Mouse (Mus musculus) heart, postnatal 0 days (tissue): ENCODE measurements around the gene Hist1h2br. TPM values are rescaled to one million over a fixed set of nuclear protein-coding genes. Genes with fewer than 3 reads are reported as not detected.
"Not testable (repeated sequence)": the region's sequence is repeated elsewhere in the genome, so short reads cannot be mapped to it uniquely, and the experiment has no call there.

Experiments
- ATAC-seq: fragments of 200-750 bp; cut with Nextera tagmentation; 2 replicates; pipeline ENCODE4 v1.8.0; 2017; ENCODE audit warnings: low read depth, moderate number of reproducible peaks, moderate library complexity; ENCODE audit not compliant: insufficient read depth
- DNase-seq: peaks from one replicate; pipeline ENCODE4 v3.0.0-alpha.2; 2016; ENCODE audit warnings: low spot score
- H3K27ac ChIP-seq: fragments of 300-500 bp; sonication (generic); 2 replicates; pipeline ENCODE4 v1.5.1; 2014; ENCODE audit warnings: low read depth, mild to moderate bottlenecking
- H3K27me3 ChIP-seq: fragments of 300-500 bp; sonication (generic); 2 replicates; pipeline ENCODE4 v1.6.1; 2014; ENCODE audit warnings: low read length, mixed read lengths; ENCODE audit not compliant: control insufficient read depth, insufficient read depth
- H3K36me3 ChIP-seq: fragments of 300-500 bp; sonication (generic); replicated peaks from 2 replicates; pipeline ENCODE4 v1.6.1; 2014; ENCODE audit warnings: low read length, mixed read lengths; ENCODE audit not compliant: control insufficient read depth, insufficient read depth
- H3K4me1 ChIP-seq: fragments of 300-500 bp; sonication (generic); 2 replicates; pipeline ENCODE4 v1.6.1; 2014; ENCODE audit warnings: antibody characterized with exemption; ENCODE audit not compliant: control insufficient read depth, insufficient read depth
- H3K4me2 ChIP-seq: fragments of 300-500 bp; sonication (generic); 2 replicates; pipeline ENCODE4 v1.6.1; 2014; ENCODE audit warnings: low read depth, mild to moderate bottlenecking, low read length, moderate library complexity
- H3K4me3 ChIP-seq: fragments of 300-500 bp; sonication (generic); 2 replicates; pipeline ENCODE4 v1.5.1; 2014; ENCODE audit warnings: low read depth, low read length
- H3K9ac ChIP-seq: fragments of 300-500 bp; sonication (generic); replicated peaks from 2 replicates; pipeline ENCODE4 v1.6.1; 2014; ENCODE audit warnings: low read depth, low read length, mixed read lengths
- H3K9me3 ChIP-seq: fragments of 300-500 bp; sonication (generic); replicated peaks from 2 replicates; pipeline ENCODE4 v1.6.1; 2016; ENCODE audit warnings: low read length; ENCODE audit not compliant: control insufficient read depth
- CTCF ChIP-seq: IDR thresholded peaks from 2 replicates; pipeline ENCODE4 v1.5.1; 2016; ENCODE audit warnings: antibody characterized with exemption, control low read depth, low read depth
- EP300 ChIP-seq: IDR thresholded peaks from 2 replicates; pipeline ENCODE4 v1.6.1; 2016; ENCODE audit warnings: antibody characterized with exemption, low read depth
- WGBS: fragments of 180-500 bp; shearing (Covaris S2); extraction: QIAGEN DNeasy Blood & Tissue Kit; methylation state at CpG from one replicate; pipeline ENCODE4 v1.1.7; 2014; 5-methylcytosine and 5-hydroxymethylcytosine counted together
- polyA plus RNA-seq: library from polyadenylated mRNA; unstranded; fragments of >200 nt; fragmentation: Nextera tagmentation; extraction: Ambion mirVana; gene quantifications from 2 replicates; pipeline ENCODE4 v1.2.1, GENCODE M21; 2015
- total RNA-seq: library from RNA; depleted of rRNA; stranded (reverse); fragments of >200 nt; gene quantifications from 2 replicates; pipeline ENCODE4 v1.2.3, GENCODE M21; 2014; ENCODE audit warnings: low replicate concordance; rRNA removed

Hist1h2br gene
- 929 and 1,160 TPM in 2 replicates for total RNA-seq
- 5.2 and 6.5 TPM in 2 replicates for polyA plus RNA-seq

- no CpG with 5 or more reads among the region's 24 CpGs for WGBS
- DNase-seq, H3K9ac ChIP-seq, H3K4me2 ChIP-seq, H3K36me3 ChIP-seq, H3K27ac ChIP-seq, H3K27me3 ChIP-seq, H3K4me3 ChIP-seq, H3K9me3 ChIP-seq, H3K4me1 ChIP-seq: not testable (repeated sequence)
- peak; percentile 92 for ATAC-seq
Measured at GRCm38 (mm10) chr13:21833461-21833860, at the start of gene Hist1h2br, which contains the start of gene Hist1h2ap. TSS of gene Hist1h2br (plus strand) at chr13:21833743. TSS of gene Hist1h2ap (minus strand) at chr13:21833507.

DNA sequence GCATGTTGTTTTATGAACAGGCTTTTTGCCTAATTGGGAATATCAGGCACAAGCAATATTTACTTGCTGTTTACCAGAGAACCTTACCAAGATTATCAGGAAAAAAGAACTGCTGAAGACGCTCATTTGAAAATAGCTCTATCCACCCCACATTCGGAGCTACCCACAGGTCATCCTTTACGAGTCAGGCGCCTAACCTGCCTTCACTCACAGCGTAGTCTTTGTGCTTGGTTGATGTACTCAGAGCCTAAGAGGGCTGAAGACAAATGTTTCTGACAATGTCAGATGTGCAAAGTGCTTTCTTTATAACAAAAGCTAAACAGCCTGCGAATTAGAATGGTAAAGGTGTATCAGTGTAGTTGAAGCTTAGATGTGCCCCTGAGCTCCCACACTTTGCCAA, 49.2 kb upstream of the Hist1h2br start:
- 56% methylated on average over 6 of the region's 6 CpGs for WGBS
- ATAC-seq (no peak), DNase-seq (no peak)
- no peak overlapping the region for H3K4me3 ChIP-seq
- H3K9ac ChIP-seq, result 0 out of 2 replicates have a peak overlapping the region, but pooled peaks have one; percentile 62
- peaks cover 34% of the 10 kb centered on the region for H3K4me1 ChIP-seq
- no peaks in the 10 kb centered on the region for H3K36me3 ChIP-seq
- peak overlapping the region; percentile 72 for H3K27ac ChIP-seq
- no peaks in the 10 kb centered on the region for H3K9me3 ChIP-seq
- no peaks in the 10 kb centered on the region for H3K27me3 ChIP-seq
- H3K4me2 ChIP-seq, result peak overlapping the region; percentile 68; the same call in 1 of the 2 replicates
- TF ChIP-seq CTCF (no peak), EP300 (no peak)

DNA sequence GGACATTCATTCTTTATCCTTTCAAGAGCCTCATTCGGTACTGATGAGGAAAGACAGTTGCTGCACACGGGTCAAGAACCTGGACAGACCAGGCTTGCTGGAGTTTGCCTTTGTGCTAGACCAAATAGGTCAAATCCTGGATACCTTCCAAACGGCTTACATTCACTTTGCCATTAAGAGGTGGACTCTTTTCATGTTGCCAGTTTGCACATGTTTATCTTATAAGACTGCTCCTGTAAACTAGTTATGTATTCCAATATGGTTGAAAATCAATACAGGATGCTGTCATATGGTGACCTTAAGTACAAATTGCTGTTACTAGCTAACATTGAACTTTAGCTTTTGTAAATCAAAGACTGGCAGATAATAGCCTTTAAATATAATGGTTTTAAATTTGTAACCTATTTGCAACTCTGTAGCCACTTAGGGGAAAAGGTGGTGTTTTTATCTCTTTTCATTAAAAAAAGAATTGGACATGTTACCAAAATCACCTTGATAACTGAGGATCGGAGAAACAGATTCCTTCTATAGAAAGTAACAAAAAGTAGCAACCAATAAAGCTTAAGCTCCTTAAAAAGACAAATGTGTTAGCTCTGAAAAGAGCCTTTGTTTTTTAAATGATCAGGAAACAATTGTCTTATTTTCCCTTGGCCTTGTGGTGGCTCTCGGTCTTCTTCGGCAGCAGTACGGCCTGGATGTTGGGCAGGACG, 47.2 kb upstream of the Hist1h2br start:
- H3K36me3 ChIP-seq, result no peaks in the 10 kb centered on the region
- H3K9ac ChIP-seq, result no peak overlapping the region; the same call in 1 of the 2 replicates
- DNase-seq (no peak), ATAC-seq (no peak)
- H3K4me3 ChIP-seq, result peak overlapping the region; percentile 45
- WGBS, result 11% methylated on average over 8 of the region's 8 CpGs
- peak overlapping the region; percentile 77 for H3K27ac ChIP-seq
- H3K27me3 ChIP-seq, result no peaks in the 10 kb centered on the region
- peak overlapping the region; percentile 50 for H3K4me2 ChIP-seq
- TF ChIP-seq CTCF (no peak), EP300 (no peak)
- H3K9me3 ChIP-seq, result no peaks in the 10 kb centered on the region
- H3K4me1 ChIP-seq, result peaks cover 34% of the 10 kb centered on the region

DNA sequence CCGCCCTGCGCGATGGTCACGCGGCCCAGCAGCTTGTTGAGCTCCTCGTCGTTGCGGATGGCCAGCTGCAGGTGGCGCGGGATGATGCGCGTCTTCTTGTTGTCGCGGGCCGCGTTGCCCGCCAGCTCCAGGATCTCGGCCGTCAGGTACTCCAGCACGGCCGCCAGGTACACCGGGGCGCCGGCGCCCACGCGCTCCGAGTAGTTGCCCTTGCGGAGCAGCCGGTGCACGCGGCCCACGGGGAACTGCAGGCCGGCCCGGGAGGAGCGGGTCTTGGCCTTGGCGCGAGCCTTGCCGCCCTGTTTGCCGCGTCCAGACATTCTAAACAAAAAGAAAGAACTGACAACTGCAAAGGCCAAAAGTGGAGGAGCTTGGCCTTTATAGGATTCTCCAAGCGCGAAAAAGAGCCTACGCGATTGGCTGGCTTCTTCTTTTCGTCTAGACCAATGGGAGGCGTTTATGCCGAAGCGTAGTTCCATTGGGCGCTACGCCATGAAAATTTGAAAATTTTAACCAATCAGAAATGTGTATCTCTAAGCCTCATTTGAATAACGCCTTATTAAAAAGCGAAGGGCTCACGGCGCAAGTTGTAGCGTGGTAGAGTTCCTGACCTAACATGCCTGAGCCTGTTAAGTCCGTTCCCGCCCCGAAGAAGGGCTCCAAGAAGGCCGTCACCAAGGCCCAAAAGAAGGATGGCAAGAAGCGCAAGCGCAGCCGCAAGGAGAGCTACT, 46.5 kb upstream of the Hist1h2br start, which contains the start of the genes Hist1h2an and Hist1h2bp:
Gene Hist1h2an (minus strand): TSS at position 320 of the 731 bp plus-strand sequence.
Gene Hist1h2bp (plus strand): TSS at position 563 of the 731 bp plus-strand sequence.
- H3K36me3 ChIP-seq, H3K9me3 ChIP-seq, H3K9ac ChIP-seq, H3K27me3 ChIP-seq: not testable (repeated sequence)
- TF ChIP-seq EP300, result peak; percentile 25; the same call in 1 of the 2 replicates
- Histone ChIP-seq H3K27ac (peak within 1 kb of the TSS; percentile 77), H3K4me1 (peaks cover 34% of the 10 kb centered on the region), H3K4me2 (peak within 1 kb of the TSS; percentile 50), H3K4me3 (peak within 1 kb of the TSS; percentile 45)
- ATAC-seq (peak; percentile 92), DNase-seq (peak; percentile 98)
- WGBS, result 0% methylated on average over 34 of the region's 63 CpGs

- Histone ChIP-seq H3K4me2 (peak overlapping the region; percentile 50), H3K27me3 (no peaks in the 10 kb centered on the region), H3K9me3 (no peaks in the 10 kb centered on the region), H3K4me1 (peaks cover 30% of the 10 kb centered on the region), H3K36me3 (no peaks in the 10 kb centered on the region), H3K4me3 (peak overlapping the region; percentile 45; the same call in 1 of the 2 replicates), H3K9ac (no peak overlapping the region; the same call in 1 of the 2 replicates), H3K27ac (peak overlapping the region; percentile 77)
- TF ChIP-seq CTCF (no peak), EP300 (no peak)
- DNase-seq (no peak), ATAC-seq (peak; percentile 13; the same call in 1 of the 2 replicates)
- WGBS, result 37% methylated on average over 14 of the region's 21 CpGs
Measured at GRCm38 (mm10) chr13:21787760-21788593, 45.6 kb upstream of the Hist1h2br start.
